Mouse (Mus musculus): ENCODE measurements at regions not wholly inside any gene's neighbourhood (a gene's known extent, or its start where the extent isn't known, plus 50 kb on each side); places are given as distances from the start of the nearest gene placed in this dataset.

DNA sequence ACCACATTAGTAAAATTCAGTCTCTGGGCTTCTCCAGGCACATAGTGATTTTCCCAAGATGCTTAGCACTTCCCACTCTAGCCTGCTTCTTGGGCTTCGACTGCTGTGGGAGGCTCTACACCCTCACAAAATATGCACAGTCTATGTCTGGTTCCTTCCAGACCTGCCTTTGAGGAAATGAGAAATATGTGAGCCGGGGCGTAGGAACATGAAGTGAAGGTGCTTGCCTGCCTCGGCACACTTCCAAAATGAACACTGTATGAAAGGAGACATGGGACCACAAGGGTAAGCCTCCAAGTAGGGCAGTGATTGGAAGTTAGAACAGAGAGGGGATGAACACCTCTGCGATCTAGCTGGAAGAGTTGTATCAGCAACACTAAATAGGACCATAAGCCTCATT is 54.5 kb downstream of the Gm10260 start:
- Histone ChIP-seq H3K36me3 (no peaks in the 10 kb centered on the region), H3K4me3 (replicated peaks) (no peak overlapping the region), H3K9ac (replicated peaks) (no peak overlapping the region), H3K9me3 (no peaks in the 10 kb centered on the region), H3K4me2 (no peak overlapping the region), H3K4me1 (replicated peaks) (0 out of 2 replicates have a peak, but pooled peaks cover 6% of the 10 kb centered on the region), H3K27ac (no peak overlapping the region), H3K27me3 (no peaks in the 10 kb centered on the region)
- 94% methylated on average over 5 of the region's 5 CpGs for WGBS
- ATAC-seq (ENCODE audit: insufficient number of reproducible peaks, insufficient read depth, low FRiP score, low TSS enrichment, low read depth), result no peak

GRCm38 (mm10) chr13:97704541-97704940 is 55.9 kb downstream of the Gm10260 start:
- no peak overlapping the region for H3K4me2 ChIP-seq
- no peak overlapping the region for H3K4me3 ChIP-seq (replicated peaks)
- no peak overlapping the region for H3K9ac ChIP-seq (replicated peaks)
- H3K27me3 ChIP-seq, result no peaks in the 10 kb centered on the region
- no peak for ATAC-seq (ENCODE audit: insufficient number of reproducible peaks, insufficient read depth, low FRiP score, low TSS enrichment, low read depth)
- H3K4me1 ChIP-seq (replicated peaks), result 0 out of 2 replicates have a peak, but pooled peaks cover 6% of the 10 kb centered on the region
- H3K9me3 ChIP-seq, result no peaks in the 10 kb centered on the region
- H3K27ac ChIP-seq, result no peak overlapping the region
- WGBS, result 97% methylated on average over 4 of the region's 4 CpGs
- H3K36me3 ChIP-seq, result no peaks in the 10 kb centered on the region

DNA sequence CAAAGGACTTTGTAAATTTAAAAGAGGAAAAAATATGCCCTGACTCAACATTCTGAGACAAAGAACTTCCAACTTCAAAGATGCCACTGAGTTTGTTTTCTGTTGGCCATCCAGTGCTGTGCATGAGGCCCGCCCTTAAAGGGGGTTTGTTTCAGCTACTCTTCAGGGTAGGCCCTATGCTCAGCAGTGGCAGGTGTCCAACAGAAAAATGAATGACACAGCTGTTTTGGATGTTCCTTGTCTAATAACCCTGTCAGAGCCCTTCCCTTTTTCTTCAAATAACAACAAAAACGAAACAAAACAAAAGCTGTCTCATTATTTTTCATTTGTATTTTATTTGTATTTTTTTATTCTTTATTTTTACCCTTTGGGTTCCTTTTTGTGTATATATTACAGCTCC is 61.5 kb downstream of the Gm10260 start:
- H3K27me3 ChIP-seq, result peaks cover 2% of the 10 kb centered on the region; the same call in 1 of the 2 replicates
- H3K27ac ChIP-seq, result no peak overlapping the region
- no peaks in the 10 kb centered on the region for H3K36me3 ChIP-seq
- no peak overlapping the region for H3K4me3 ChIP-seq (replicated peaks)
- WGBS, result 90% methylated on average over 2 of the region's 2 CpGs
- H3K4me2 ChIP-seq, result no peak overlapping the region
- H3K9me3 ChIP-seq, result no peaks in the 10 kb centered on the region
- no peak overlapping the region for H3K9ac ChIP-seq (replicated peaks)
- H3K4me1 ChIP-seq (replicated peaks), result no peaks in the 10 kb centered on the region
- no peak for ATAC-seq (ENCODE audit: insufficient number of reproducible peaks, insufficient read depth, low FRiP score, low TSS enrichment, low read depth)

GRCm38 (mm10) chr13:97698317-97698716 is 62.1 kb downstream of the Gm10260 start:
- Histone ChIP-seq H3K36me3 (no peaks in the 10 kb centered on the region), H3K9me3 (no peaks in the 10 kb centered on the region)
- 80% methylated on average over 1 of the region's 1 CpGs for WGBS

GRCm38 (mm10) chr13:97697262-97697661 is 63.2 kb downstream of the Gm10260 start:
- peaks cover 2% of the 10 kb centered on the region; the same call in 1 of the 2 replicates for H3K27me3 ChIP-seq
- H3K4me1 ChIP-seq (replicated peaks), result no peaks in the 10 kb centered on the region
- WGBS, result 83% methylated on average over 10 of the region's 10 CpGs

More at GRCm38 (mm10) chr13:97698317-97698716, 62.1 kb downstream of the Gm10260 start:
- no peaks in the 10 kb centered on the region for H3K4me1 ChIP-seq (replicated peaks)
- H3K9ac ChIP-seq (replicated peaks), result no peak overlapping the region
- no peak overlapping the region for H3K4me3 ChIP-seq (replicated peaks)
- H3K4me2 ChIP-seq, result no peak overlapping the region
- ATAC-seq (ENCODE audit: insufficient number of reproducible peaks, insufficient read depth, low FRiP score, low TSS enrichment, low read depth), result no peak
- H3K27ac ChIP-seq, result no peak overlapping the region
- H3K27me3 ChIP-seq, result peaks cover 2% of the 10 kb centered on the region; the same call in 1 of the 2 replicates

DNA sequence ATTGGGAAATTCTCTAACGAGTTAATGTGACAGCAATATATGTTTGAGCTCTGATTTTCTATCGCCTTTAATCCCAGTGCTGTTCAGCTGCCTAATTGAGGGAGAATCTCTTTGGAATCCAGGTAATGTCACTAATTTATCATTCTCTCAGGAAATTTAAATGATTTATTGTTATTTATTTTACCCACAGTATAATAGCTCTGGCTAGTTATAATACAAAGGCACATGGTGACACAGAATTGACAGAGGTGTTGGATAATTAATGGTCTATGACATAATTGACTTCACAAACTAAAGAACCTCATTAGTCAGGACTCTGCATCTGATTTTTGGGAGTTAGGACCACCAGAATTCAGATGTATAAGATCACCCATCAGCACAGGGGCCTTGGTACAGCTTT is 65.4 kb downstream of the Gm10260 start:
- WGBS, result 60% methylated on average over 2 of the region's 2 CpGs
- no peak overlapping the region for H3K4me2 ChIP-seq
- H3K4me1 ChIP-seq (replicated peaks), result no peaks in the 10 kb centered on the region
- no peak for ATAC-seq (ENCODE audit: insufficient number of reproducible peaks, insufficient read depth, low FRiP score, low TSS enrichment, low read depth)
- no peaks in the 10 kb centered on the region for H3K36me3 ChIP-seq
- no peak overlapping the region for H3K9ac ChIP-seq (replicated peaks)
- no peak overlapping the region for H3K4me3 ChIP-seq (replicated peaks)
- no peak overlapping the region for H3K27ac ChIP-seq
- peaks cover 2% of the 10 kb centered on the region; the same call in 1 of the 2 replicates for H3K27me3 ChIP-seq
- H3K9me3 ChIP-seq, result no peaks in the 10 kb centered on the region

More at GRCm38 (mm10) chr13:97697262-97697661, 63.2 kb downstream of the Gm10260 start:
- no peak overlapping the region for H3K4me2 ChIP-seq
- H3K4me3 ChIP-seq (replicated peaks), result no peak overlapping the region
- H3K36me3 ChIP-seq, result no peaks in the 10 kb centered on the region
- no peak overlapping the region for H3K9ac ChIP-seq (replicated peaks)
- ATAC-seq (ENCODE audit: insufficient number of reproducible peaks, insufficient read depth, low FRiP score, low TSS enrichment, low read depth), result no peak
- H3K27ac ChIP-seq, result no peak overlapping the region
- H3K9me3 ChIP-seq, result no peaks in the 10 kb centered on the region

DNA sequence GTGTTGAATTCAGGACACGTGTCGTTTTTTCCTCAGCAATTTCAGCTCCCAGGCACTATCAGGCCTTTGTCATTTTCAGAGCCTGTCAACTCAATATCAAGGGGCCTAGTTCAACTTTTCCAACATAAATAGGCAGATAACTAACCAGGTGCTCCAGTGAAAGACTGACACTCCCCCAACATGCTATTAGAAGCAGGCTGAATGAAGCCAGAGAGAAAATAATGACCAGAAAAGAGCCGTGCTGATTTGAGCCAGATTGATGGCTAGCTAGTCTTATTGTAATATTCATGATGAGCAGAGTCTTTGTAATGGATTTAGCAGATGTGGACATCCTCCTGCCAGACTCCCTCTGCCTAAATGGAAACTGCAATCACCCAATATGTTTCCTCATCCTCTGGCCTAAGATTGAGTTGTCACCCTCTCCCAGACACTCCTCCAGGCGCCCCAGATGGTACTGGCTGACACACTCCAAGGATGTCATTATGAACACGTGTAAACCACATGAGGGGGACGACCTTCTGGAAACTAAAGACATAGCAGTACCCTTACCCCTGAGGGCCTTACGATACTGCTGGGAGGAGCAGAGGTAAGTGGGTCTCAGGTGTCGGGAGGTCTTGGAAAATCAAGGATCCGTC is 66.0 kb downstream of the Gm10260 start:
- 39% methylated on average over 9 of the region's 9 CpGs for whole genome bisulfite sequencing
- H3K27ac ChIP-seq, result no peak overlapping the region
- peaks cover 2% of the 10 kb centered on the region; the same call in 1 of the 2 replicates for H3K27me3 ChIP-seq
- H3K4me2 ChIP-seq, result no peak overlapping the region
- no peaks in the 10 kb centered on the region for H3K4me1 ChIP-seq (replicated peaks)
- H3K36me3 ChIP-seq, result no peaks in the 10 kb centered on the region
- H3K4me3 ChIP-seq (replicated peaks), result no peak overlapping the region
- H3K9me3 ChIP-seq, result no peaks in the 10 kb centered on the region
- no peak overlapping the region for H3K9ac ChIP-seq (replicated peaks)
- no peak; the same call in 1 of the 2 replicates for ATAC-seq (ENCODE audit: insufficient number of reproducible peaks, insufficient read depth, low FRiP score, low TSS enrichment, low read depth)

GRCm38 (mm10) chr13:97688310-97688886 is 72.0 kb downstream of the Gm10260 start:
- 81% methylated on average over 12 of the region's 12 CpGs for WGBS
- Histone ChIP-seq H3K4me1 (replicated peaks) (no peaks in the 10 kb centered on the region), H3K4me3 (replicated peaks) (no peak overlapping the region), H3K36me3 (no peaks in the 10 kb centered on the region), H3K9ac (replicated peaks) (no peak overlapping the region), H3K27me3 (no peaks in the 10 kb centered on the region), H3K9me3 (no peaks in the 10 kb centered on the region), H3K4me2 (no peak overlapping the region), H3K27ac (no peak overlapping the region)
- ATAC-seq (ENCODE audit: insufficient number of reproducible peaks, insufficient read depth, low FRiP score, low TSS enrichment, low read depth), result no peak

- no peaks in the 10 kb centered on the region for H3K27me3 ChIP-seq
- H3K4me2 ChIP-seq, result no peak overlapping the region
- H3K9ac ChIP-seq (replicated peaks), result no peak overlapping the region
- H3K9me3 ChIP-seq, result no peaks in the 10 kb centered on the region
- peaks cover 13% of the 10 kb centered on the region for H3K4me1 ChIP-seq (replicated peaks)
- no peaks in the 10 kb centered on the region for H3K36me3 ChIP-seq
- no peak for ATAC-seq (ENCODE audit: insufficient number of reproducible peaks, insufficient read depth, low FRiP score, low TSS enrichment, low read depth)
- no peak overlapping the region for H3K27ac ChIP-seq
- H3K4me3 ChIP-seq (replicated peaks), result no peak overlapping the region
- WGBS, result 88% methylated on average over 6 of the region's 6 CpGs
Measured at GRCm38 (mm10) chr13:97683836-97684235, 76.6 kb downstream of the Gm10260 start.

- Histone ChIP-seq H3K4me1 (replicated peaks) (peaks cover 14% of the 10 kb centered on the region), H3K27ac (no peak overlapping the region), H3K36me3 (no peaks in the 10 kb centered on the region), H3K4me3 (replicated peaks) (no peak overlapping the region), H3K27me3 (no peaks in the 10 kb centered on the region), H3K9ac (replicated peaks) (no peak overlapping the region), H3K4me2 (no peak overlapping the region), H3K9me3 (no peaks in the 10 kb centered on the region)
- no peak for ATAC-seq (ENCODE audit: insufficient number of reproducible peaks, insufficient read depth, low FRiP score, low TSS enrichment, low read depth)
- WGBS, result 47% methylated on average over 6 of the region's 6 CpGs
Measured at GRCm38 (mm10) chr13:97681228-97681987, 79.0 kb downstream of the Gm10260 start.

DNA sequence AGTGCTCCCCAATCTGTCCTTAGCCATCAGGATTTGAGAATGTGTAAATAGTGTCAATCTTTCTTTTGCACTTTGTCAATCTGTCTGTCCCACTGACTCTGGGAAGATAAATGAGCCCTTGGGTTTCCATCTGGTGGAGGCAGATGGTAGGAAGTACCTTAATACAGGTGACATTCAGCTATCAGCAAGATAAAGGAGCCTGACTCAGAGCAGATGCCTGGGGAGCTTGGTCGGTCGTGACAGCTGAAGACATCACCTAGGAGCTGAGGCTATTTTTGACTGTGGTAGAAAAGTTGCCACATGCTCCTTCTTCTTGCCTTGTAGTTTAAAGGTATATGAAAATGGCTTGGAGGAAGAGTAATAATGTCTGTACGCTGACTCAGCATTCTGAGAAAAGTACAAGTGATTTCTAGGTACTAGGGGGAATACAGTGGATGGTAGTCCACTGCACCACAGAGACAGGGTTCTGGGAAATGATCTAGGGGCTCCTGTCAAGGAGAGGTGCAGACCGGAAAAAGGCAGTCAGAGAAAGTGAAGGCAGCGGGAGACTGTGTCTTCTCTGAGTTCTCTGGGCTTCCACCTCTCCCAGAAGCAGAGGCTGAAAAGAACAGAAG is 80.0 kb downstream of the Gm10260 start:
- H3K27ac ChIP-seq, result no peak overlapping the region
- no peak overlapping the region for H3K9ac ChIP-seq (replicated peaks)
- ATAC-seq (ENCODE audit: insufficient number of reproducible peaks, insufficient read depth, low FRiP score, low TSS enrichment, low read depth), result no peak
- H3K4me3 ChIP-seq (replicated peaks), result no peak overlapping the region
- no peaks in the 10 kb centered on the region for H3K27me3 ChIP-seq
- WGBS, result 81% methylated on average over 5 of the region's 5 CpGs
- H3K4me1 ChIP-seq (replicated peaks), result peaks cover 19% of the 10 kb centered on the region
- H3K4me2 ChIP-seq, result no peak overlapping the region
- no peaks in the 10 kb centered on the region for H3K36me3 ChIP-seq
- no peaks in the 10 kb centered on the region for H3K9me3 ChIP-seq

Measured in limb, embryonic 12.5 days (tissue).